Mouse (Mus musculus) yolk sac, embryonic 10.5 days (tissue): ENCODE data around the gene Srp14.

Experiments used
- DNase-seq: peaks from one replicate; pipeline ENCODE4 v3.0.0-alpha.2; 2017; ENCODE audit warnings: low spot score

Srp14 gene

DNA sequence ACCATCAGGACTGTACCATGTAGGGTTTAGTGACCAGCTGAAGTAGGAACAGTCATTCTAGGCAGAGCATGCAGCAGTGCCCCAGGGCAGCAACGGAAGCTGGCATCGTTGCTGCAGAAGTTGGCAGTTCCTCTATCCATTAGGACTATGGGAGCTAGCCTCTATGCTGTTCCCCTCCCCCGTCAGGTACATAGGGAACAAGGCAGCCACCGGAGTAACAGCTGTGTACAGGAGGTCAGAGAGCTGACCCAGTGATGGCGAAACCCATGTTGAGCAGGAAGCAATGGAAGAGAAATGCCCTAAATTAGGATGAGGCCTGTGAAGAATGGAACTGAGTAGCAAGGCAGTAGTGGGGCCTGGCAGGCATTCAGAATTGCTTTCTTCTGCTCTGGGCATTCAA is 37.3 kb downstream of the Srp14 start:
- no peak for DNase-seq

DNA sequence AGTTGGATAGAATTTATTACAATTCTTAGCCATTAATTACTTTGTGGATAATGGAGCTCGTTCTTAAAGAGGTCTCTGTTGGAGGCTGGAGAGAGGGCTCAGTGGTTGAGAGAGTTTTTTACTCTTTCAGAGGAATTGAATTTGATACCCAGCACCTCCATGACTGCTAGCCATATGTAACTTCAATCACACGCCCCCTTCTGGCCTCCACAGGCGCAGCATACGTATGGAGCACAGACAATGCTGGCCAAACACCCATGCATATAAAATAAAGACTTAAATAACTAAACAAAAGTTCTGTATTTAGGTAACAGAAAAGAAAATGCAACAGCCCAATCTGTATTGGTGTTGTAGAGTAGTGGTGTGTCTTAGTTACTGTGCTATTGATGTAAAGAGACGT is 47.9 kb downstream of the Srp14 start:
- DNase-seq, result no peak

DNA sequence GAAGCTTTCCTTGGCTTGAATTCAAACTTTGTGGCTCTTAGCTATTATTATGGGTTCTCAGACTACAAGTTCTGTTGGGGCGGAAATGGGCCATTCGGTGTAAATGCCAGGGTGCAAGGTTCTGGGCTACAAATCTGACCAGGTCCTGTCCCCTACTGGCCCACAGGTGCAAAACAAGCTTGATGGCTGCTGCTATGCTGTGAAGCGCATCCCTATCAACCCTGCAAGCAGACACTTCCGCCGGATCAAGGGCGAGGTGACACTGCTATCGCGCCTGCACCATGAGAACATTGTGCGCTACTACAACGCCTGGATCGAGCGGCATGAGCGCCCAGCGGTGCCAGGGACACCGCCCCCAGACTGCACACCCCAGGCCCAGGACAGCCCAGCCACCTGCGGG is 48.9 kb downstream of the Srp14 start:
- no peak for DNase-seq

GRCm38 (mm10) chr2:118429297-118429696 is 50.2 kb downstream of the Srp14 start:
- no peak for DNase-seq

DNA sequence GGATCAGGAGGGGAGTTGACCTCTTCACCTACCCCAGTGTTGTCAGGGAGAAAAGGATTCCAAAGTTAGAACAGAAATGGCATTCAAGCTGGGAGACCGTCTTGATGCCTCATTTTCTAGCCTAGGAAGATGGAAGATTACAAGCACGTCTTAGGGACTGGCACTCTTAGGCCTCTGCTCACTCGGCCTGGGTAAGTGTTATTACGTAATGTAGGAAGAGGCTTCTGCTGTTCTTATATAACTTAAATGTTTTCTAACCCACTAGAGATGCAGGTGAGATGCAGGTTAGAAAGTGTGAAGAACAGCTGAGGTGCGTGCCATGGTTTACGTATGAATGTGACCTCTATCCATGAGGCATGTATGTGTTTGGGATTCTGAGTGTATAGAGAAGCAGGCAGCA is 51.2 kb downstream of the Srp14 start:
- no peak for DNase-seq
